Mouse (Mus musculus): Measurements from ENCODE around the gene Sdc4. TPM values are rescaled to one million over a fixed set of nuclear protein-coding genes. Genes with fewer than 3 reads are reported as not detected.
A peak's percentile ranks its signal among the peaks of the same experiment; 100 is the strongest.

Gene Sdc4
- total and polyA plus RNA-seq, 2 experiments: 182 to 511 TPM

- peak overlapping the region; percentile 8; the same call in 1 of the 2 replicates for H3K4me3 ChIP-seq (ENCODE audit: insufficient read depth, low read depth, low read length)
- TF ChIP-seq CTCF (IDR thresholded peaks at IDR 0.05; ENCODE audit: low read depth, low read length): no peak
- TF ChIP-seq POLR2A (IDR thresholded peaks at IDR 0.05; ENCODE audit: extremely low read depth, insufficient read depth, low read length): no peak
- DNase-seq (ENCODE audit: extremely low read depth, low read depth, low spot score): no peak
Measured at GRCm38 (mm10) chr2:164404082-164404990, 39.4 kb downstream of the Sdc4 start.

GRCm38 (mm10) chr2:164403396-164404081, 40.1 kb downstream of the Sdc4 start:
- no peak overlapping the region for H3K4me3 ChIP-seq (ENCODE audit: insufficient read depth, low read depth, low read length)
- TF ChIP-seq CTCF (IDR thresholded peaks at IDR 0.05; ENCODE audit: low read depth, low read length): no peak
- TF ChIP-seq POLR2A (IDR thresholded peaks at IDR 0.05; ENCODE audit: extremely low read depth, insufficient read depth, low read length): no peak
- no peaks in the 10 kb centered on the region for H3K36me3 ChIP-seq (ENCODE audit: control insufficient read depth, insufficient read depth, low read length)
- peaks cover 19% of the 10 kb centered on the region for H3K27me3 ChIP-seq (ENCODE audit: control insufficient read depth, insufficient read depth, low read length)
- no peak overlapping the region for H3K9ac ChIP-seq (ENCODE audit: low read depth, low read length)
- 0 out of 2 replicates have a peak, but pooled peaks cover 1% of the 10 kb centered on the region for H3K4me1 ChIP-seq (ENCODE audit: control insufficient read depth, insufficient read depth, low read length)
- H3K79me2 ChIP-seq (ENCODE audit: control insufficient read depth, insufficient read depth, low read length): no peaks in the 10 kb centered on the region
- 26% methylated on average over 14 of the region's 14 CpGs for WGBS
- DNase-seq (ENCODE audit: extremely low read depth, low read depth, low spot score): no peak
- no peak overlapping the region for H3K27ac ChIP-seq (replicated peaks; ENCODE audit: insufficient read depth, low read depth, low read length)

More at GRCm38 (mm10) chr2:164404082-164404990, 39.4 kb downstream of the Sdc4 start:
- Histone ChIP-seq H3K9ac (ENCODE audit: low read depth, low read length) (no peak overlapping the region), H3K79me2 (ENCODE audit: control insufficient read depth, insufficient read depth, low read length) (no peaks in the 10 kb centered on the region), H3K4me1 (ENCODE audit: control insufficient read depth, insufficient read depth, low read length) (0 out of 2 replicates have a peak, but pooled peaks cover 1% of the 10 kb centered on the region), H3K36me3 (ENCODE audit: control insufficient read depth, insufficient read depth, low read length) (no peaks in the 10 kb centered on the region), H3K27ac (replicated peaks; ENCODE audit: insufficient read depth, low read depth, low read length) (no peak overlapping the region), H3K27me3 (ENCODE audit: control insufficient read depth, insufficient read depth, low read length) (peaks cover 19% of the 10 kb centered on the region)
- 5% methylated on average over 49 of the region's 49 CpGs for WGBS

GRCm38 (mm10) chr2:164402906-164403305, 40.8 kb downstream of the Sdc4 start, which contains the start of gene Rbpjl:
TSS of gene Rbpjl (plus strand) at chr2:164403141.
- no peak within 1 kb of the TSS for H3K27ac ChIP-seq (replicated peaks; ENCODE audit: insufficient read depth, low read depth, low read length)
- H3K9ac ChIP-seq (ENCODE audit: low read depth, low read length): no peak within 1 kb of the TSS
- H3K27me3 ChIP-seq (ENCODE audit: control insufficient read depth, insufficient read depth, low read length): peaks cover 21% of the 10 kb centered on the region
- WGBS: 5% methylated on average over 17 of the region's 17 CpGs
- DNase-seq (ENCODE audit: extremely low read depth, low read depth, low spot score): peak; percentile 49
- H3K79me2 ChIP-seq (ENCODE audit: control insufficient read depth, insufficient read depth, low read length): no peaks in the 10 kb centered on the region
- no peaks in the 10 kb centered on the region for H3K36me3 ChIP-seq (ENCODE audit: control insufficient read depth, insufficient read depth, low read length)
- no peak within 1 kb of the TSS for H3K4me3 ChIP-seq (ENCODE audit: insufficient read depth, low read depth, low read length)
- TF ChIP-seq POLR2A (IDR thresholded peaks at IDR 0.05; ENCODE audit: extremely low read depth, insufficient read depth, low read length) (no peak), CTCF (IDR thresholded peaks at IDR 0.05; ENCODE audit: low read depth, low read length) (peak; percentile 94)
- 0 out of 2 replicates have a peak, but pooled peaks cover 1% of the 10 kb centered on the region for H3K4me1 ChIP-seq (ENCODE audit: control insufficient read depth, insufficient read depth, low read length)

GRCm38 (mm10) chr2:164396911-164397310, 46.8 kb downstream of the Sdc4 start:
- Histone ChIP-seq H3K36me3 (ENCODE audit: control insufficient read depth, insufficient read depth, low read length) (no peaks in the 10 kb centered on the region), H3K27me3 (ENCODE audit: control insufficient read depth, insufficient read depth, low read length) (peaks cover 15% of the 10 kb centered on the region), H3K4me3 (ENCODE audit: insufficient read depth, low read depth, low read length) (no peak overlapping the region), H3K27ac (replicated peaks; ENCODE audit: insufficient read depth, low read depth, low read length) (no peak overlapping the region), H3K4me1 (ENCODE audit: control insufficient read depth, insufficient read depth, low read length) (no peaks in the 10 kb centered on the region), H3K79me2 (ENCODE audit: control insufficient read depth, insufficient read depth, low read length) (no peaks in the 10 kb centered on the region), H3K9ac (ENCODE audit: low read depth, low read length) (no peak overlapping the region)
- TF ChIP-seq CTCF (IDR thresholded peaks at IDR 0.05; ENCODE audit: low read depth, low read length): no peak
- no peak for TF ChIP-seq POLR2A (IDR thresholded peaks at IDR 0.05; ENCODE audit: extremely low read depth, insufficient read depth, low read length)
- no peak for DNase-seq (ENCODE audit: extremely low read depth, low read depth, low spot score)
- WGBS: 65% methylated on average over 12 of the region's 12 CpGs

- WGBS: 88% methylated on average over 7 of the region's 7 CpGs
- DNase-seq (ENCODE audit: extremely low read depth, low read depth, low spot score): no peak
- TF ChIP-seq CTCF (IDR thresholded peaks at IDR 0.05; ENCODE audit: low read depth, low read length) (no peak), POLR2A (IDR thresholded peaks at IDR 0.05; ENCODE audit: extremely low read depth, insufficient read depth, low read length) (no peak)
- peaks cover 15% of the 10 kb centered on the region for H3K27me3 ChIP-seq (ENCODE audit: control insufficient read depth, insufficient read depth, low read length)
- H3K36me3 ChIP-seq (ENCODE audit: control insufficient read depth, insufficient read depth, low read length): no peaks in the 10 kb centered on the region
- H3K9ac ChIP-seq (ENCODE audit: low read depth, low read length): no peak overlapping the region
- H3K4me1 ChIP-seq (ENCODE audit: control insufficient read depth, insufficient read depth, low read length): no peaks in the 10 kb centered on the region
- no peak overlapping the region for H3K4me3 ChIP-seq (ENCODE audit: insufficient read depth, low read depth, low read length)
- H3K79me2 ChIP-seq (ENCODE audit: control insufficient read depth, insufficient read depth, low read length): no peaks in the 10 kb centered on the region
- no peak overlapping the region for H3K27ac ChIP-seq (replicated peaks; ENCODE audit: insufficient read depth, low read depth, low read length)
Measured at GRCm38 (mm10) chr2:164396076-164396475, 47.6 kb downstream of the Sdc4 start.

Data from liver, adult 2 months (tissue).